Mouse (Mus musculus) adrenal gland, adult 2 months (tissue): ENCODE measurements around the gene Zbtb40. TPM values are rescaled to one million over a fixed set of nuclear protein-coding genes. Genes with fewer than 3 reads are reported as not detected.

Experiments
- DNase-seq: peaks from one replicate; pipeline ENCODE4 v3.0.0; 2021
- long read RNA-seq: library from polyadenylated mRNA; stranded (forward); transcript quantifications from one replicate; pipeline ENCODE4 v2.0.0, GENCODE M21; 2021
- polyA plus RNA-seq: library from polyadenylated mRNA; depleted of rRNA; stranded (reverse); fragments of >200 nt; gene quantifications from 2 replicates; pipeline ENCODE4 v1.2.3, GENCODE M21; 2012; rRNA removed
- total RNA-seq, 2 experiments: library from RNA; stranded (reverse); gene quantifications; 2 replicates each; pipeline ENCODE4 v1.2.3; 2021

The Zbtb40 gene
- 10 to 100 TPM; 10.3 to 12.2 TPM for total RNA-seq
- 9.7 and 10.8 TPM in 2 replicates for polyA plus RNA-seq
- long read RNA-seq, partial matches to known transcripts, result 0 of 1 reads
- long read RNA-seq, other reads (novel, unspliced or antisense), result 1 of 1 reads

- peak; percentile 93 for DNase-seq
Observed at GRCm38 (mm10) chr4:137048550-137049032, at the start of gene Zbtb40. TSS of gene Zbtb40 (minus strand) at chr4:137048801.

GRCm38 (mm10) chr4:137097984-137098327 lies 49.4 kb upstream of the Zbtb40 start:
- DNase-seq, result no peak

- DNase-seq, result no peak
Observed at GRCm38 (mm10) chr4:137097246-137097983, 48.8 kb upstream of the Zbtb40 start.

- no peak for DNase-seq
Observed at GRCm38 (mm10) chr4:137096353-137096752, 47.8 kb upstream of the Zbtb40 start.

GRCm38 (mm10) chr4:137085083-137085810 lies 36.6 kb upstream of the Zbtb40 start:
- peak; percentile 51 for DNase-seq

GRCm38 (mm10) chr4:137082866-137083265 lies 34.3 kb upstream of the Zbtb40 start:
- no peak for DNase-seq

- DNase-seq, result no peak
Observed at GRCm38 (mm10) chr4:137081401-137081800, 32.8 kb upstream of the Zbtb40 start.

- DNase-seq, result peak; percentile 72
Observed at GRCm38 (mm10) chr4:137077216-137077615, 28.6 kb upstream of the Zbtb40 start.

- DNase-seq, result no peak
Observed at GRCm38 (mm10) chr4:137071204-137071603, 22.6 kb upstream of the Zbtb40 start.

- no peak for DNase-seq
Observed at GRCm38 (mm10) chr4:137068491-137068890, 19.9 kb upstream of the Zbtb40 start.

GRCm38 (mm10) chr4:137065846-137066245 lies 17.2 kb upstream of the Zbtb40 start:
- no peak for DNase-seq

GRCm38 (mm10) chr4:137054932-137055331 lies 6.3 kb upstream of the Zbtb40 start:
- DNase-seq, result no peak

- no peak for DNase-seq
Observed at GRCm38 (mm10) chr4:137053810-137054209, 5.2 kb upstream of the Zbtb40 start.

GRCm38 (mm10) chr4:137047840-137048549 lies 606 bp downstream of the Zbtb40 start:
- DNase-seq, result no peak

GRCm38 (mm10) chr4:137046110-137046509 lies 2.5 kb downstream of the Zbtb40 start:
- DNase-seq, result no peak

- no peak for DNase-seq
Observed at GRCm38 (mm10) chr4:137044516-137044915, 4.1 kb downstream of the Zbtb40 start.

GRCm38 (mm10) chr4:137043799-137044198 lies 4.8 kb downstream of the Zbtb40 start:
- DNase-seq, result peak; percentile 23

- no peak for DNase-seq
Observed at GRCm38 (mm10) chr4:137042039-137042438, 6.6 kb downstream of the Zbtb40 start.

GRCm38 (mm10) chr4:137041161-137041621 lies 7.4 kb downstream of the Zbtb40 start:
- no peak for DNase-seq

GRCm38 (mm10) chr4:137039441-137039840 lies 9.2 kb downstream of the Zbtb40 start:
- no peak for DNase-seq

GRCm38 (mm10) chr4:137038501-137038900 lies 10.1 kb downstream of the Zbtb40 start:
- DNase-seq, result no peak

GRCm38 (mm10) chr4:137038096-137038495 lies 10.5 kb downstream of the Zbtb40 start:
- DNase-seq, result no peak
